Comparison of ENCODE assay signal across 8 mouse cellular contexts in the genomic region with DNA sequence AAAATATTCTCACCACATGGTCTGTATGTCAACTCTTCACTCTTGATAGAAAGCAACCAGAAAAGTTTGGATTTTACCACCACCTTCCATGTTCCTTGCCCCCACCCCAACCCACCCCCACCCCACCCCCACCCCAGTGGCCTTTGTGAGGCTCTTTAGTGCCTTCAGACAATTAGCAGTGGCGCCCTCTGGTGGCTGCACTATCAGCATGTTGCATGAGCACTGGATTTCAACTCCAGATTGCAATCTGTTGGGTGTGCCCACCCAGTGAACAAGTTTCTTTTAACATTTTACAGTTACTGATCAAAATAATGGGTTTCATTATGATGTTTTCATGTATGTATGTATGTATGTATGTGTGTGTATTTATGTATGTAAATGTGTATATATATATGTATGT.
DNase-seq lines count a peak whose midpoint lies in the region; ATAC-seq and TF ChIP-seq lines count a peak whose summit lies in the region.

No protein-coding gene starts in this region.

- H3K9me3 ChIP-seq in hindbrain, embryonic 11.5 days (ENCODE audit: control insufficient read depth, low read length): no peaks in the 10 kb centered on the region
- H3K9me3 ChIP-seq in hindbrain, embryonic 16.5 days (ENCODE audit: control insufficient read depth, low read length): no peaks in the 10 kb centered on the region
- no peaks in the 10 kb centered on the region for H3K9me3 ChIP-seq in stomach, postnatal 0 days (ENCODE audit: control insufficient read depth, low read length)
- H3K9me3 ChIP-seq in heart, embryonic 10.5 days: no peaks in the 10 kb centered on the region
- no peaks in the 10 kb centered on the region for H3K9me3 ChIP-seq in forebrain, embryonic 15.5 days

- no peak overlapping the region for H3K4me2 ChIP-seq in hindbrain, embryonic 11.5 days (replicated peaks; ENCODE audit: low read depth, low read length)
- no peak overlapping the region for H3K4me2 ChIP-seq in hindbrain, embryonic 16.5 days (ENCODE audit: low read length)
- H3K4me2 ChIP-seq in stomach, postnatal 0 days (replicated peaks; ENCODE audit: low read depth): no peak overlapping the region
- no peak overlapping the region for H3K4me2 ChIP-seq in forebrain, embryonic 15.5 days (replicated peaks)

- no peak overlapping the region for H3K9ac ChIP-seq in hindbrain, embryonic 11.5 days (ENCODE audit: low read depth, low read length)
- no peak overlapping the region for H3K9ac ChIP-seq in hindbrain, embryonic 16.5 days (ENCODE audit: low read depth, low read length)
- H3K9ac ChIP-seq in stomach, postnatal 0 days (ENCODE audit: low read length): no peak overlapping the region
- H3K9ac ChIP-seq in forebrain, embryonic 15.5 days (replicated peaks): no peak overlapping the region

- peak; percentile 49; the same call in 1 of the 2 replicates for TF ChIP-seq CTCF in testis, adult 2 months (IDR thresholded peaks at IDR 0.05; ENCODE audit: control insufficient read depth, insufficient read depth, insufficient replicate concordance, low read depth, low read length)
- 0 out of 2 replicates have a peak, but pooled peaks have one; percentile 16 for TF ChIP-seq CTCF in cortical plate, adult 2 months (IDR thresholded peaks at IDR 0.05; ENCODE audit: extremely low read depth, insufficient read depth, low read length)
- peak; percentile 50 for TF ChIP-seq CTCF in stomach, postnatal 0 days (IDR thresholded peaks at IDR 0.05; ENCODE audit: low read depth)

- 10% methylated on average over 1 of the region's 1 CpGs for WGBS in hindbrain, embryonic 11.5 days
- WGBS in hindbrain, embryonic 16.5 days: 6% methylated on average over 1 of the region's 1 CpGs
- 19% methylated on average over 1 of the region's 1 CpGs for WGBS in stomach, postnatal 0 days
- 13% methylated on average over 1 of the region's 1 CpGs for WGBS in heart, embryonic 10.5 days
- WGBS in forebrain, embryonic 15.5 days: 20% methylated on average over 1 of the region's 1 CpGs

- ATAC-seq in hindbrain, embryonic 11.5 days (ENCODE audit: low FRiP score): no peak
- no peak for ATAC-seq in hindbrain, embryonic 16.5 days
- no peak for ATAC-seq in stomach, postnatal 0 days (ENCODE audit: low FRiP score, low TSS enrichment)
- no peak for ATAC-seq in forebrain, embryonic 15.5 days (replicated peaks)

- H3K4me3 ChIP-seq in hindbrain, embryonic 11.5 days (ENCODE audit: low read depth, low read length): no peak overlapping the region
- H3K4me3 ChIP-seq in hindbrain, embryonic 16.5 days (ENCODE audit: low read length): no peak overlapping the region
- H3K4me3 ChIP-seq in testis, adult 2 months (ENCODE audit: control insufficient read depth, low read depth, low read length): no peak overlapping the region
- H3K4me3 ChIP-seq in cortical plate, adult 2 months (ENCODE audit: insufficient read depth, low read length): no peak overlapping the region
- no peak overlapping the region for H3K4me3 ChIP-seq in stomach, postnatal 0 days (ENCODE audit: low read depth, low read length)
- no peak overlapping the region for H3K4me3 ChIP-seq in heart, embryonic 10.5 days
- no peak overlapping the region for H3K4me3 ChIP-seq in forebrain, embryonic 15.5 days

- no peaks in the 10 kb centered on the region for H3K36me3 ChIP-seq in hindbrain, embryonic 11.5 days (ENCODE audit: control insufficient read depth, insufficient read depth, low read length)
- H3K36me3 ChIP-seq in hindbrain, embryonic 16.5 days (ENCODE audit: control insufficient read depth, insufficient read depth, low read length): no peaks in the 10 kb centered on the region
- H3K36me3 ChIP-seq in testis, adult 2 months (ENCODE audit: control insufficient read depth, insufficient read depth, low read length): no peaks in the 10 kb centered on the region
- no peaks in the 10 kb centered on the region for H3K36me3 ChIP-seq in stomach, postnatal 0 days (ENCODE audit: control insufficient read depth, insufficient read depth, low read length)
- H3K36me3 ChIP-seq in heart, embryonic 10.5 days: no peaks in the 10 kb centered on the region
- no peaks in the 10 kb centered on the region for H3K36me3 ChIP-seq in forebrain, embryonic 15.5 days

- H3K27ac ChIP-seq in hindbrain, embryonic 11.5 days (ENCODE audit: low read depth, low read length): no peak overlapping the region
- H3K27ac ChIP-seq in hindbrain, embryonic 16.5 days (ENCODE audit: low read depth, low read length): no peak overlapping the region
- no peak overlapping the region for H3K27ac ChIP-seq in testis, adult 2 months (ENCODE audit: control insufficient read depth, insufficient read depth, low read depth, low read length)
- H3K27ac ChIP-seq in cortical plate, adult 2 months (ENCODE audit: insufficient read depth, low read length): no peak overlapping the region
- H3K27ac ChIP-seq in stomach, postnatal 0 days (replicated peaks): no peak overlapping the region
- no peak overlapping the region for H3K27ac ChIP-seq in heart, embryonic 10.5 days
- no peak overlapping the region for H3K27ac ChIP-seq in forebrain, embryonic 15.5 days (replicated peaks)

- no peak for TF ChIP-seq EP300 in stomach, postnatal 0 days (optimal IDR thresholded peaks at IDR 0.05)

- no peaks in the 10 kb centered on the region for H3K4me1 ChIP-seq in hindbrain, embryonic 11.5 days (replicated peaks; ENCODE audit: control insufficient read depth, insufficient read depth, low read length)
- no peaks in the 10 kb centered on the region for H3K4me1 ChIP-seq in hindbrain, embryonic 16.5 days (ENCODE audit: control insufficient read depth, insufficient read depth, low read depth, low read length)
- no peaks in the 10 kb centered on the region for H3K4me1 ChIP-seq in testis, adult 2 months (ENCODE audit: control insufficient read depth, insufficient read depth, low read length)
- no peaks in the 10 kb centered on the region for H3K4me1 ChIP-seq in cortical plate, adult 2 months (ENCODE audit: control insufficient read depth, insufficient read depth, low read length)
- H3K4me1 ChIP-seq in stomach, postnatal 0 days (replicated peaks; ENCODE audit: control insufficient read depth, insufficient read depth): no peaks in the 10 kb centered on the region
- no peaks in the 10 kb centered on the region for H3K4me1 ChIP-seq in heart, embryonic 10.5 days
- H3K4me1 ChIP-seq in forebrain, embryonic 15.5 days: no peaks in the 10 kb centered on the region

- DNase-seq in hindbrain, embryonic 11.5 days (ENCODE audit: low spot score): peak; percentile 30
- DNase-seq in testis, postnatal 14 days (ENCODE audit: low spot score): no peak
- DNase-seq in stomach, postnatal 0 days (ENCODE audit: low spot score): peak; percentile 16
- no peak for DNase-seq in heart, embryonic 10.5 days (ENCODE audit: low spot score)

- H3K27me3 ChIP-seq in hindbrain, embryonic 11.5 days (ENCODE audit: control insufficient read depth, insufficient read depth, low read length): no peaks in the 10 kb centered on the region
- H3K27me3 ChIP-seq in hindbrain, embryonic 16.5 days (replicated peaks; ENCODE audit: control insufficient read depth, insufficient read depth, low read length): no peaks in the 10 kb centered on the region
- H3K27me3 ChIP-seq in testis, adult 2 months (ENCODE audit: control insufficient read depth, insufficient read depth, low read length): no peaks in the 10 kb centered on the region
- no peaks in the 10 kb centered on the region for H3K27me3 ChIP-seq in stomach, postnatal 0 days (ENCODE audit: control insufficient read depth, insufficient read depth, low read length)
- no peaks in the 10 kb centered on the region for H3K27me3 ChIP-seq in heart, embryonic 10.5 days (ENCODE audit: insufficient read depth, poor library complexity, severe bottlenecking)
- no peaks in the 10 kb centered on the region for H3K27me3 ChIP-seq in forebrain, embryonic 15.5 days

- TF ChIP-seq POLR2A in testis, adult 2 months (IDR thresholded peaks at IDR 0.05; ENCODE audit: control insufficient read depth, low read depth, low read length): no peak
- no peak for TF ChIP-seq POLR2A in cortical plate, adult 2 months (IDR thresholded peaks at IDR 0.05; ENCODE audit: extremely low read depth, insufficient read depth, low read length)

Comparison
In these comparisons a context has a peak if more than half of its experiments do, and no peak if none do; other contexts are left out.
1. DNase-seq: peak in hindbrain, embryonic 11.5 days (single experiment) and stomach, postnatal 0 days (single experiment); none in testis, postnatal 14 days (single experiment) and heart, embryonic 10.5 days (single experiment).
2. Peak in every context shown above with its lines, with median percentiles within 50 percentile points of each other: CTCF ChIP-seq.